Mouse (Mus musculus): ENCODE measurements at regions not wholly inside any gene's neighbourhood (a gene's known extent, or its start where the extent isn't known, plus 50 kb on each side); places are given as distances from the start of the nearest gene placed in this dataset.

GRCm38 (mm10) chr1:118765525-118765924 is 137.8 kb downstream of the Tfcp2l1 start:
- Histone ChIP-seq H3K4me1 (ENCODE audit: control insufficient read depth in 1 of 2, insufficient read depth in 2 of 2) (no peaks in the 10 kb centered on the region), H3K4me2 (ENCODE audit: insufficient read depth, low read depth, poor library complexity, severe bottlenecking) (no peak overlapping the region), H3K9ac (ENCODE audit: insufficient read depth, low read depth) (no peak overlapping the region), H3K36me3 (replicated peaks in 1 of 2; ENCODE audit: control insufficient read depth in 1 of 2, insufficient read depth in 1 of 2, low read length in 1 of 2) (no peaks in the 10 kb centered on the region), H3K27ac (ENCODE audit: insufficient read depth, low read depth) (no peak overlapping the region), H3K4me3 (replicated peaks in 1 of 3; ENCODE audit: low read depth in 2 of 3, low read length in 2 of 3, poor library complexity in 1 of 3) (no peak overlapping the region), H3K79me2 (replicated peaks; ENCODE audit: control insufficient read depth, extremely low read depth, insufficient read depth, poor library complexity, severe bottlenecking) (no peaks in the 10 kb centered on the region), H3K27me3 (replicated peaks) (peaks cover 6% of the 10 kb centered on the region), H3K9me3 (replicated peaks; ENCODE audit: low read length) (no peaks in the 10 kb centered on the region)
- DNase-seq (ENCODE audit: extremely low read depth): no peak
- dilution Hi-C loops (cut with MboI; ENCODE audit: extremely low pct_ligation_motif_present, extremely low pct_unique_long_range_greater_than_20kb, low sequenced_read_pairs): no loop called here
- in situ Hi-C loops (cut with MboI; ENCODE audit: low pct_ligation_motif_present, low pct_unique_long_range_greater_than_20kb, low sequenced_read_pairs): loop anchor here (25.0 kb wide), 1 partner anchor 428 kb away; no protein-coding TSS in a partner anchor
- no peak for TF ChIP-seq IRF4 (IDR thresholded peaks at IDR 0.05; ENCODE audit: low read depth, low read length)
- no peak for TF ChIP-seq KAT2A (IDR thresholded peaks at IDR 0.05; ENCODE audit: insufficient replicate concordance, low read length)

DNA sequence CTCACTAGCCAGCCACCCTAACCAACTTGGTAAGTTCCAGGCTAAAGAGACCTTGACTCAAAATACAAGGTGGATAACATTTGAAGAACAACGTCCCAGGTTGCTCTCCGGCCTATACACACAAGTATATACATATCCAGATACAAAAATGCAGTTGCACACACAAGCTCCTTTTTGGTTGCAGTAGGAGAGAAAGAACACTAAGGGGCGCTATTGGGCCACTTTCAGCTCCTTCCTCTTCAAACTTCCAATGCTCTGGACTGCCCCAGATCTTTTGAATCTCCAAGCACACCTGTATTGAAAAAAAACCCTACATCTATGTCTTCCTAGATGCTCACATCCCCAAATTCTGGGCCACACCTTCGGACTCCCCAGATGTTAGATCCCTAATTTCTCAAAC is 141.1 kb downstream of the Tfcp2l1 start:
- no peaks in the 10 kb centered on the region for H3K79me2 ChIP-seq (replicated peaks; ENCODE audit: control insufficient read depth, extremely low read depth, insufficient read depth, poor library complexity, severe bottlenecking)
- no peak for DNase-seq (ENCODE audit: extremely low read depth)
- dilution Hi-C loops (cut with MboI; ENCODE audit: extremely low pct_ligation_motif_present, extremely low pct_unique_long_range_greater_than_20kb, low sequenced_read_pairs): no loop called here
- H3K4me3 ChIP-seq (replicated peaks in 1 of 3; ENCODE audit: low read depth in 2 of 3, low read length in 2 of 3, poor library complexity in 1 of 3): no peak overlapping the region
- no peaks in the 10 kb centered on the region for H3K4me1 ChIP-seq (ENCODE audit: control insufficient read depth in 1 of 2, insufficient read depth in 2 of 2)
- no peak overlapping the region for H3K27ac ChIP-seq (ENCODE audit: insufficient read depth, low read depth)
- peak; percentile 57 for TF ChIP-seq RAD21 (IDR thresholded peaks at IDR 0.05; ENCODE audit: low read depth, low read length)
- no peak for TF ChIP-seq EP300 (IDR thresholded peaks at IDR 0.05; ENCODE audit: low read length)
- TF ChIP-seq CTCF (conservative IDR thresholded peaks at IDR 0.05 in 1 of 2, IDR thresholded peaks at IDR 0.05 in 1 of 2; ENCODE audit: low read depth in 2 of 2, low read length in 2 of 2): peak; percentile 61 to 66
- no peak overlapping the region for H3K4me2 ChIP-seq (ENCODE audit: insufficient read depth, low read depth, poor library complexity, severe bottlenecking)
- H3K9ac ChIP-seq (ENCODE audit: insufficient read depth, low read depth): no peak overlapping the region
- in situ Hi-C loops (cut with MboI; ENCODE audit: low pct_ligation_motif_present, low pct_unique_long_range_greater_than_20kb, low sequenced_read_pairs): loop anchor here (25.0 kb wide), 1 partner anchor 432 kb away; no protein-coding TSS in a partner anchor
- H3K9me3 ChIP-seq (replicated peaks; ENCODE audit: low read length): no peaks in the 10 kb centered on the region
- peaks cover 12% of the 10 kb centered on the region for H3K27me3 ChIP-seq (replicated peaks)
- H3K36me3 ChIP-seq (replicated peaks in 1 of 2; ENCODE audit: control insufficient read depth in 1 of 2, insufficient read depth in 1 of 2, low read length in 1 of 2): no peaks in the 10 kb centered on the region

- no peaks in the 10 kb centered on the region for H3K9me3 ChIP-seq (replicated peaks; ENCODE audit: low read length)
- no peak overlapping the region for H3K4me2 ChIP-seq (ENCODE audit: insufficient read depth, low read depth, poor library complexity, severe bottlenecking)
- H3K4me1 ChIP-seq (ENCODE audit: control insufficient read depth in 1 of 2, insufficient read depth in 2 of 2): peaks cover 0 to 6% of the 10 kb centered on the region in 2 experiments; a peak in 1 of 4 replicates
- no peaks in the 10 kb centered on the region for H3K36me3 ChIP-seq (replicated peaks in 1 of 2; ENCODE audit: control insufficient read depth in 1 of 2, insufficient read depth in 1 of 2, low read length in 1 of 2)
- no peak overlapping the region for H3K9ac ChIP-seq (ENCODE audit: insufficient read depth, low read depth)
- dilution Hi-C loops (cut with MboI; ENCODE audit: extremely low pct_ligation_motif_present, extremely low pct_unique_long_range_greater_than_20kb, low sequenced_read_pairs): no loop called here
- no peaks in the 10 kb centered on the region for H3K79me2 ChIP-seq (replicated peaks; ENCODE audit: control insufficient read depth, extremely low read depth, insufficient read depth, poor library complexity, severe bottlenecking)
- H3K27me3 ChIP-seq (replicated peaks): peaks cover 30% of the 10 kb centered on the region
- TF ChIP-seq JUND (conservative IDR thresholded peaks at IDR 0.05; ENCODE audit: low read depth, low read length) (no peak), SMC3 (IDR thresholded peaks at IDR 0.05; ENCODE audit: low read depth, low read length) (peak; percentile 41), IRF4 (IDR thresholded peaks at IDR 0.05; ENCODE audit: low read depth, low read length) (no peak), CTCF (conservative IDR thresholded peaks at IDR 0.05 in 1 of 2, IDR thresholded peaks at IDR 0.05 in 1 of 2; ENCODE audit: low read depth in 2 of 2, low read length in 2 of 2) (peak; percentile 43 to 74), RAD21 (IDR thresholded peaks at IDR 0.05; ENCODE audit: low read depth, low read length) (peak; percentile 59)
- DNase-seq (ENCODE audit: extremely low read depth): peak; percentile 64
- no peak overlapping the region for H3K4me3 ChIP-seq (replicated peaks in 1 of 3; ENCODE audit: low read depth in 2 of 3, low read length in 2 of 3, poor library complexity in 1 of 3)
- in situ Hi-C loops (cut with MboI; ENCODE audit: low pct_ligation_motif_present, low pct_unique_long_range_greater_than_20kb, low sequenced_read_pairs): loop anchor here (25.0 kb wide), 1 partner anchor 435 kb away; no protein-coding TSS in a partner anchor
- H3K27ac ChIP-seq (ENCODE audit: insufficient read depth, low read depth): no peak overlapping the region
Observed at GRCm38 (mm10) chr1:118772261-118772660, 144.5 kb downstream of the Tfcp2l1 start.
